ENCODE assay signal across 10 mouse cellular contexts in genomic region chr10:99568424-99568823, GRCm38 (mm10).
DNase-seq lines count a peak whose midpoint lies in the region; ATAC-seq and TF ChIP-seq lines count a peak whose summit lies in the region.
"Had no signal": no experiment of that assay in that cellular context is flagged by ENCODE, and none has a peak within 500 bp of the region (broad histone marks: within the 10 kb centered on the region; RNA-seq: fewer than 3 reads in every experiment).

No protein-coding gene starts in this region.

- no peak for TF ChIP-seq CTCF in heart, adult 2 months (IDR thresholded peaks at IDR 0.05)

- H3K27me3 ChIP-seq in heart, adult 2 months (ENCODE audit: control insufficient read depth, insufficient read depth, low read length): no peaks in the 10 kb centered on the region
- H3K27me3 ChIP-seq in forebrain, embryonic 12.5 days: no peaks in the 10 kb centered on the region
- H3K27me3 ChIP-seq: limb, embryonic 15.5 days had no signal

- H3K79me2 ChIP-seq in heart, adult 2 months (replicated peaks; ENCODE audit: control insufficient read depth, insufficient read depth, low read length): no peaks in the 10 kb centered on the region

- H3K4me2 ChIP-seq in forebrain, embryonic 12.5 days: no peak overlapping the region
- H3K4me2 ChIP-seq: limb, embryonic 15.5 days had no signal

- DNase-seq in heart, adult 2 months: peak; percentile 25 to 39
- DNase-seq in heart, adult 8-10 months (ENCODE audit: low spot score): no peak
- DNase-seq in urinary bladder, postnatal 14 days (ENCODE audit: low spot score): peak; percentile 27
- DNase-seq in urinary bladder, postnatal 36 days (ENCODE audit: low spot score in 2 of 2): no peak
- DNase-seq in kidney, postnatal 4 days: peak; percentile 53 to 63
- no peak for DNase-seq in T-cell, adult 2 months (ENCODE audit: low spot score)

- H3K27ac ChIP-seq in heart, adult 2 months: no peak overlapping the region
- H3K27ac ChIP-seq in forebrain, embryonic 12.5 days: no peak overlapping the region
- H3K27ac ChIP-seq: limb, embryonic 15.5 days had no signal

- H3K36me3 ChIP-seq in heart, adult 2 months (ENCODE audit: control insufficient read depth, insufficient read depth, low read length): no peaks in the 10 kb centered on the region
- no peaks in the 10 kb centered on the region for H3K36me3 ChIP-seq in forebrain, embryonic 12.5 days (replicated peaks)
- H3K36me3 ChIP-seq: limb, embryonic 15.5 days had no signal

- 19% methylated on average over 5 of the region's 5 CpGs for WGBS in heart, adult 2 months
- 81% methylated on average over 5 of the region's 5 CpGs for WGBS in forebrain, embryonic 12.5 days

- H3K9ac ChIP-seq in heart, adult 2 months (ENCODE audit: low read depth, low read length): no peak overlapping the region
- H3K9ac ChIP-seq in forebrain, embryonic 12.5 days: no peak overlapping the region
- H3K9ac ChIP-seq: limb, embryonic 15.5 days had no signal

- no peak for TF ChIP-seq POLR2A in heart, adult 2 months (IDR thresholded peaks at IDR 0.05; ENCODE audit: insufficient read depth, low read depth, low read length)

- H3K4me3 ChIP-seq in heart, adult 2 months: no peak overlapping the region
- no peak overlapping the region for H3K4me3 ChIP-seq in forebrain, embryonic 12.5 days (replicated peaks)
- H3K4me3 ChIP-seq: limb, embryonic 15.5 days had no signal

- intact Hi-C loops in heart, adult 2 months (cut with DNase I): no loop called here

- peaks cover 5% of the 10 kb centered on the region for H3K4me1 ChIP-seq in heart, adult 2 months (ENCODE audit: control insufficient read depth, insufficient read depth, low read length)
- H3K4me1 ChIP-seq in forebrain, embryonic 12.5 days: peaks cover 3% of the 10 kb centered on the region; the same call in 1 of the 2 replicates
- H3K4me1 ChIP-seq: limb, embryonic 15.5 days had no signal

- no peak for TF ChIP-seq EP300 in heart, adult 2 months (IDR thresholded peaks at IDR 0.05; ENCODE audit: insufficient read depth, low read depth, low read length)

- H3K9me3 ChIP-seq in forebrain, embryonic 12.5 days: no peaks in the 10 kb centered on the region
- H3K9me3 ChIP-seq: limb, embryonic 15.5 days had no signal

- ATAC-seq in megakaryocyte-erythroid progenitor cell, adult 5-6 weeks (replicated peaks; ENCODE audit: low FRiP score, low TSS enrichment, poor library complexity, severe bottlenecking): peak; percentile 96
- no peak for ATAC-seq in forebrain, embryonic 12.5 days (ENCODE audit: low FRiP score)
- ATAC-seq: intestine, postnatal 0 days had no signal

Comparison
In these comparisons a context has a peak if more than half of its experiments do, and no peak if none do; other contexts are left out.
1. DNase-seq: peak in heart, adult 2 months (2 of 2), urinary bladder, postnatal 14 days (single experiment) and kidney, postnatal 4 days (2 of 2); none in heart, adult 8-10 months (single experiment), urinary bladder, postnatal 36 days (0 of 2) and T-cell, adult 2 months (single experiment).